Mouse (Mus musculus): ENCODE results near the gene Pknox1.
A peak's percentile ranks its signal among the peaks of the same experiment; 100 is the strongest.
"Not testable (repeated sequence)": the region's sequence is repeated elsewhere in the genome, so short reads cannot be mapped to it uniquely, and the experiment has no call there.

The Pknox1 gene

DNA sequence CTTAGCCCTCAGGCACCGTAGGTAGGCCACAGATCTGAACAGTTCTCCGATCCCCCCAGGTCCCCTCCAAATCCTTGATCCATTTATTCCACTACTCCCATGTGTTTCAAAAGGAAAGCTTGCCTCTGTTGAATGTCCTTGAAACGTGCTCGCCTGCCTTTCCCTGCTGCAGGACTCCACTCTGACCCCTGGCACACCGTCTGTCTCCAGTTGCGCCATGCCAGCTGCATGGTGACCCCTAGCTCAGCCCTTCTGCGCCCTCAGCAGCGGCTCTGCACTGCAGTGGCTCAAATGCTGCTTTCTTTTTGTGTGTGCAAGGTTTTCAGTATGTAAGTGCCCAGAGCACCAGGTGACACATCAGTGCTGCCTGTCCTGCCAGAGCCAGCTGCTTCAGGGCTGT lies 34.1 kb downstream of the Pknox1 start:
- no peak for DNase-seq

DNA sequence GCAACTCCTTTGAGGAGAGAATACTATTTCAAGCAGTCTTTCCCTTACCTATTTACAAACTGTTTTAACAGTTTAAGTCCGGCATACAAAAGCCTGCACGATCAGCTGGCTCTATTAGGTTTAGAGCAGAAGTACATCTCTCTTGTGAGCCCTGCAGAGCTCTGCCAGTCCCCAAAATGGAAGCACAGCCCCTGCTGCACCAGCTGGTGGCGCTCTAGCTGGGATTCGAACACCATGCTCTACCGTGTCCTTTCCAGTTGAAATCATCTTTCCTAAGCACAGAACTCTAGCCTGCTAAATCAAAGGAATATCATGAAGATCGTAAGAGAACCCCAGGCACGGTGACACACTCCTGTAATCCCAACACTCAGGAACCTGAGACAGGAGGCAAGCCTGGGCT lies 41.9 kb downstream of the Pknox1 start:
- DNase-seq, result no peak

DNA sequence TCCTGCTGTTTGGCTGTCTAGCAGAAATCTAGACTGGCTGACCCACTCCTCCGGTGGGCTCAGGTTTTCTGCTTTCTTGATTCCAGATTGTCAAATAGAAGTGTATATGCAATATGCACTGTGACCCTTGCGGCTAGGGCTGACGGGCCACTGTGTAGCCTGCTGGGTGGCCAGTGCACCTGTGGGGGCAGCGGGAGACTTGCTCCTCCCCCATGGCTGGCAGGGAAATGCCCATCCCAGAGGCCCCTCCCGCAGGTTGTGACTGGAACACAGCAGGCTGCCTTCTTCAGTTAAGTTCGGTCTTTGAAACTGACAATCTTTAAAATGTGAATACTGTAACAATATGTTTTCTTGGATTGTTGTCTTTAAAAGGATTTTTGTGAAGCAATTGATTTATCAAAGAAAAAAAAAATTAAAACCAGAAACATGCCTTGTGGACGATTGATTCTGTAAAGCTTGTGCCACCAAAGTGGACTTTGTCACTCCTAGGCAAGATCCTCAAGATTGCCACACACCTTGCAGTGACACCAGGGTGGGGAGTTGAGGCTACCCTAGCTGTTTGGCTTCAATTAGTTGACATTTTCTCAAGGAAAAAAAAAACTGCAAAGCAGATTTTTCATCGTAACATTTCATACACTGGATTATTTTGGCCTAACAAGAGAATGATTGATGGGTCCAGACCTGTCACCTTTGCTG lies 42.9 kb downstream of the Pknox1 start:
- no peak for DNase-seq

DNA sequence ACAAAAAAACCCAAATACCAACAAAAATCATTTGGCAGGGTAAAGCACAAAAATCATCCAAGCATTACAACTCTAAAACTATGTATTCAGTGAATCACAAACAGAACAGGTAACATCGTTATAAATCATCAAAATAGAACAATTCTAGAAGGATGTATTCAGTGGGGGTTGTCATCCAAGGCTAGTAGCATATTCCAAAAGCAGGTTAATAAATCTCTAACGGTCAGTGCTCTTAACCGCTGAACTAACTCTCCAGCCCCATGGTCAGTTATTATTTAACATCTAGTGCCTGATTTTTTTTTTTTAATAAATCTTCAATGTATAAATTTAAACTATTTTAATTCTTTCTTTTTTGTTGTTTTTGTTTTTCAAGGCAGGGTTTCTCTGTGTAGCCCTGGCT lies 44.6 kb downstream of the Pknox1 start:
- not testable (repeated sequence) for DNase-seq

DNA sequence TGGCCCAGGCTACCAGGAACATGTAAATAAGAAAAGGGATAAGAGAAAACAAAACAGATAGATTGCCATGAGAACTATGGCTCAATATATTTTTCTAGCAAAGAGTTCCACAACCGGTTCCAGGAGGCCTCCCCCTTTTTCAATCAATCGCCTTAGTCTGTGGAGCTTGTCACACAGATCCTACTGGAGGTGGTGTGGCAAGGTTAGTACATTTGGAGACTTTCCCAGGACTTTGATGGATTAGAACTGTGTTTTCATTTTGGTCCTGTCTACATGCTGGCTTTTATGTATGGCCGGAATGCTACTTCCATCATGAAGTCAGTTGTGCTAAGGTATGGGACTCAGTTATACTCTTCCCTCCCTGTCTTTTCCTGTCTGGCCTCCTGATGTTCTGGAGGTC lies 45.4 kb downstream of the Pknox1 start:
- no peak for DNase-seq

DNA sequence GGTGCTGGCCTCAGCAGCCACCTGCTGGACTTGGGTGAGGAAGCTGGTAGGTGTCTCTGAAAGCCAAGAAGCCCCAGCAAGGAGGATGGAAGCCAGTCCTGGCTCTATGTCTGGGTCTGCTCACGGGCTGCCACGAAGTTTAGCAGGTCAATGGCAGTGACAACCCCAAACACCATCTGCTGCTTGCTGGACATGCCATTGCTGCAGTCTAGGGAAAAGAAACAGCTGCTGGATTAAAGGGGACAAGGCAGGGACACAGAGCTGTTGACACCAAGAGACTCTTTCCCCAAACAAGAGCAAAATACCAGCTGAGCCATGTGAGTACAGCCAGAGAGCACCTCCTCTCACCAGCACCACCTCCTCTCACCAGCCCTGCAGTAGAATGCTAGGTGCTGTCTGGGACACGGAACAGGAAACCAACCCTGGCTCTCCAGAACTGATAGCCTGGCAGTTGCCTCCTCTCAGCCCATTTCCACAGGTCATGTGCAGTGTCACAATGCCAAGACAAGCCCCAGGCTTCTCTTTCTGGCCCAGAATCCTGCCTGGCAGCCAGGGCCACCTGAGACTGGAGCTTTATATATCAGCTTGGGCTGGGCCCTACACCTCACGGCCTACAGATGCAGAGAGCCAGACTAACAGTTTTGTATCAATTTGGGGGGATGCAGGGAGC lies 48.7 kb downstream of the Pknox1 start:
- DNase-seq, result peak; percentile 45 to 48

DNA sequence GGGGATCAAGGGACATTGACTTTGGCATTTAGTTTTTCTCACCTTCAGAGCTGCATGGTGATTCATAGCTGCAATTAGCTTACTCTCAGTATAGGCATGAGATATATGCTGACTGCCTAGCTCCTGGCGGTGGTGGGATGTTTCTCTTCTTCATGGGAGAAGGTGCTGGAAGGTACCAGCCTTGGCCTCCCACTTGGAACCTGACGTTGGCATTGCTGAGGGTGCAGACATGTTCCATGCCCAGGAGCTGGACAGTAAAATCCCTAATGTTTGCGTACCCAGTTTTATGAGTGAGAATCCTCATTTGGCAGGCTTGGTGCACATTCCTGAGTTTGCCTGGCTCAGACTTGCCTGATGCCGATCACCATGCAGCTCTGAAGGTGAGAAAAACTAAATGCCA lies 58.6 kb downstream of the Pknox1 start:
- DNase-seq, result no peak

DNA sequence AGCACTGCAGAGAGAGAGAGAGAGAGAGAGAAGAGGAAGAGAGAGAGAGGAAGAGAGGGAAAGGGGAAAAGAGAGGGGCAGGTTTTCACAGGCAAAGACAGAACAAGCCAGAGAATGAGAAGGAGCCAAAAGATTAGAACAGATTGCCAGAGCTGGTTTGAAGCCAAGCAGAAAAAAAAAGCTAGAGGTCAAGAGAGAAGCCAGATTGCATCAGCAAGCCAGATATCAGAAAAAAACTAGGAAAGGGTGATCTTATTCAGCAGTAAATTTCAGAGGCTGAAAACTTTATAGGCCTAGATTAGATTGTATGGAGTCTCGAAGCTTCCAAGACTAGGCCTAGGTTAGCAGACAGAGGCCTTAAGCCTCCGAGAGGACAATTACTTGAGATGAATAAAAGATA lies 63.4 kb downstream of the Pknox1 start:
- no peak for DNase-seq

DNA sequence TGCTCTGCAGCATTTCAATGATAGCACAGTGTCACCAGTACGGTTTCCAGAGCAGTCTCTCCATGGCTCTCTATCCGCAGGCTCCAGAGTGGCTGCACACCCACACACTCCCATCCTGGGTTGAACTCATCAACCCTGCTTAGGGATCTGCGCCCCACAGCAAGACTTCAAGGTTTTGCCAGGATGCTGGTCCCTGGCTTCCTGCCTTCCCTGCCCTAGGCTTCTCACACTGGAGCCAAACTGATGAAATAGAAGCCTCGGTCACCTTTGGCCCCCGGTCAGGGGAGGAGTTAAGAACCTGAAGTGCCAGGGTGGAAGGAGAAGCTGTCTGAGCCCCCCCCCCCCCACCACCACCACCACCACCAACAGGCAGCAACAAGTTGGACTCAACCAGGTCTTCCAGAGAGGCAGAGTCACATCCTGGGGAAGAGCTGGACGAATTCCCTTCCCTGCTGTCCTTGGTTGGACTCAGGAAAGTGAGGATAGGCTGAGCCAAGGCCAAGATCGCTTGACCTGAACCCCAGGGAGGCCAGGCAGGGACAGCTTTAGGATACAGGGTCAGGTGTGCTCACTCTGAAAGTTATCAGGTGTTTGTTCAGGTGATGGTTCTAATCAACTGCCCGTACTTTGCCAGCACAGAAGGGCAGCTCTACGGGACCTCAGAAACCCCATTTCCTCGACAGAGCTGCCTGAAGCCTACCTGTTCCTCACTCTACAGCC lies 66.7 kb downstream of the Pknox1 start:
- DNase-seq, result peak in 1 of 2 experiments; percentile 24

DNA sequence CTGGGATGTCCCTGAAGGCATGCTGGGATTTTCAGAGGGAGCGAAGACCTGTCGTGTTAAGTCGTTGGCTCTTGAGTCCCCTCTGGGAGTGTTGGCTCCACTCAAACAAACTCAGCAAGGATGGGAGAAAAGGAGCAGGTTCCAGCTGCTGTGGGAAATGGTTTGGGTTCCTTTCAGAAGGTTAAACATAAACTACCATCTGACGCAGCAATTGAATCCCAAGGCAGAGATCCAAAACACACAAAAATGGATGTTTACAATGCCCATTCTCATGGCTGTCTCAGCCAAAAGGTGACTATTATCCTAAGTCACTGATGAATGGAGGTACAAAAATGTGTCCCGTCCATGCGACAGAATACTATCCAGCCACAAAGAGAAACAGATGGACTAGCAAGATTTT lies 68.5 kb downstream of the Pknox1 start:
- DNase-seq, result no peak

DNA sequence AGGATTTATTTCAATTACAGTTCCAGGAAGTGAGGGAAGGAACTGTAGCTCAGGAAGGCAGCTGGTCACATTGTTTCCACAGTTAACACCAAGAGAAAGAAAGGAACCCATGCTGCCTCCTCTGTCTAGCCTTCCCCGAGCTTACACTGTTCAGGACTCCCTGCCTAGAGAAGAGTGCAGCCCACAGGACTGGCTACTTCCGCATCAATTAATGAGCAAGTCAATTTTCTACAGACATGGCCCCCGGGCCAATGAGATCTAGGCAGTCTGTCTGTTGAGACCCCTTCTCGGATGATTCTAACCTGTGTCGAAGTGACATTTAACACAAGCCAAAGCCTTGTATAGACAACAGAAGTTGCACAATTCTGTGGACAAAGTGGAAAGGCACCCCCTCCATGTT lies 70.4 kb downstream of the Pknox1 start:
- no peak for DNase-seq

DNA sequence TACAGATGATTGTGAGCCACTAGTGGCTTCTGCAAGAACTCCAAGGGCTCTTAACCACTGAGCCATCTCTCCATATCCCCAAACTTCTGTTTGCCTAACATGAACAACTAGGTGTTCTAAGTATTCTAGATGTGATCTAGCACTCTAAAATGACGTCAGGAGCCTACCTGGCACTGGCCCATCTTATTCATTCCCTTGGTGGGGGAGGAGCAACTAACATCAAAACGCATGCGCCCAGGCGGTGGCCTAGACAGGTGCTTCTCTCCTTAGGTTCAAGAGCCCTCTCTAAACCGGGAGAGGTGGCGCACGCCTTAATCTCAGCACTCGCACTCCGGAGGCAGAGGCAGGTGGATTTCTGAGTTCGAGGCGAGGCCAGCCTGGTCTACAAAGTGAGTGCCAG lies 71.2 kb downstream of the Pknox1 start:
- DNase-seq, result no peak

DNA sequence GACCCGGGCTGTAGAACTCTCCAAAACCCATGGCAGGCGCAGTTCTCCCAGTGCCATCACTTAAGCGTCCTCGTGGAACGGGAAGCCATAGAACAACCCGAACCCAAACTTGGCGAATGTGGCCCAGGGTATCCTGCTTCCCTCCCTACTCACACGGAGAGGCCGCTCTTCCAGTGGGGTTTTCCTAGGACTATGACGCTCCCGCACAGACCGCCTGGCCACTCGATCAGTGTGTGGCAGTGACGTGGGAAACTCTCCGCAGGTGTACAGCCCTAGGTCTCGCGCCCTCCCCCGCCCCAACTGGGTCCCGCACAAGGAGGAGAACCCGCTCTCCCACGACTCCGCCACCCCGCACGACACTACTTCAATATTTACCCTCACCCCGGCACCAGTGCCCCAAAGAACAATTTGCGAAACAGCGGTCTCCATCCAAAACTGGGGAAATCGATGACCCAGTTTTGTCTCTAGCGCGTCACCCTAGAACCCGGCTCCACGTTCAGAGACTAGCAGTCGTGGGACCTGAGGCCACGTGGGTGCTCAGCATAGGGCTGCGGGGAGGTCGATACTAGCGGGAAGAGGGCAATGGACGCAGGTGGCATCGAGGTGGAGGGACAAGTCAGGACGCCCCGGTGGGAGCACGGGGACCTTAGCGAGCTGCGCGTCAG lies 71.9 kb downstream of the Pknox1 start:
- no peak for DNase-seq

DNA sequence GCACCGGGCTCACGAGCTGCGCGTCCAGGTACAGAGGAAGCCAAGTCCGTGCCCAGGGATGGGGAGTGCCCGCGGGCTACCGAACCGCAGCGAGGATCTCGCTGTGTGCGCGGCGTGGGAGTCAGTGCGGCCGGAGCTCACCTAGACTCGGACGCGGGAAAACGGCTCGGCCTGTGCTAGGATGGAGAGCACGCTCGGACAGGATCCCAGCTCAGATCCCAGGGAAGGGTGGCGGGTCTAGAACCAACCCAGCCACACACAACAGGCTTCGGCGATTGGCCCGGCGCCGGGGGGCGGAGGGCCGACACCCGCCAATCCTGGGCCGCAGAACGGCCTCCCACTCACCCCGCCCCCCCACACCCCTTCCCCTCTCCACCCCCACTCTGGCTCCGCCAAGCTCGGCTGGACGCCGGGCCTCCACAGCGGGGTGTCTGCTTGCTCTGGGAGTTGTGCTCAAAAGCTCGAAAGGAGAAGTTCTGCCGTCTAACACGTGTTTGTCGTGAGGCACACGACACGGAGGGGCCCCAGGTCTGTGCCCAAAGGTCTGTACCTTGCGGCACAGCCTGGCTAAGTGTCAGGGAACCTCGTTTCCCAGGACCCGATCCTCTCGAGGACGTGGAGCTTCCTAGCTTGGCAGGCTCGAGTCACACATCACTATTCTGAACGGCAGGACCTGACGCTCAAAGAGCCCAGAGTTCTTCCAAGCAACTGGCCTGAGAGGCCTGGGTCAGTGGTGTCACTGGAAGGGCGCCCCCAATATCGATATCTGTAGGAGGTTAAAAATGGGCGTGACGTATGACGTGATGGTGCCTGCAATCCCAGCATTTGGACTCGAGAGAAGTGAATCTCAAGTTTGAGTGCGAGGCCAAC lies 72.6 kb downstream of the Pknox1 start, which contains the start of gene Cbs:
Gene Cbs (minus strand): TSS at position 297 of the 870 bp plus-strand sequence.
- DNase-seq, result peak; percentile 64 to 70

DNA sequence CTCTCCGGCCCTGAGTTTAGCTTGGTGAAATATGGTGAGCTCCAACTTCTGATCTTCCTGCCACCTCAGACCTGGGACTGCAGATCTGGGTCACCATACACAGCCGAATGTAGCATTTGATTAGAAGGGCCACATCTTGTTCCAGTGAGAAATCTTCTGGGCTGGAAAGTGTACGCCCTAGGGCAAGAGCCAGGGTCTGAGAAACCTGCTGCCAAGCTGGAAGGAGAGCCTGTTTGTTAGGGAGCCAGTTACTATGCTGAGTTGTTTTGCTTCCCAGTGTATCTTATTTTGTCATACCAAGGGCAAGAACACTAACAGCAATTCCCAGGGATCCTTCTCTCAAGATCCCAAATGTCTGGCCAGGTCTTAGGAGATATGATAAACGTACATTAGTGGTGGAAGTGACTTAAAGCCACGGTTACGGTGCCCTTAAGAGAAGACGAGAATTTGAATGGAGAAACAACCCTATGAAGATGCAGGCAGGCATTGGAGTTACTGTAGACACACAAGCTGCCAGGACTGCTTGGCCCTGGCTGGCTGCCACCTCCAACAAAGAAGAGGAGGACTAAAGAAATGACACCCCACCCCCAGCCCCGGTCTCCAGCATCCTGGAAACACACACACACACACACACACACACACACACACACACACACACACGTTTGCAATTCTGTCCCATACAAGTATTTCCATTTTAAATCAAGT lies 73.5 kb downstream of the Pknox1 start:
- DNase-seq, result peak; percentile 53 to 68

DNA sequence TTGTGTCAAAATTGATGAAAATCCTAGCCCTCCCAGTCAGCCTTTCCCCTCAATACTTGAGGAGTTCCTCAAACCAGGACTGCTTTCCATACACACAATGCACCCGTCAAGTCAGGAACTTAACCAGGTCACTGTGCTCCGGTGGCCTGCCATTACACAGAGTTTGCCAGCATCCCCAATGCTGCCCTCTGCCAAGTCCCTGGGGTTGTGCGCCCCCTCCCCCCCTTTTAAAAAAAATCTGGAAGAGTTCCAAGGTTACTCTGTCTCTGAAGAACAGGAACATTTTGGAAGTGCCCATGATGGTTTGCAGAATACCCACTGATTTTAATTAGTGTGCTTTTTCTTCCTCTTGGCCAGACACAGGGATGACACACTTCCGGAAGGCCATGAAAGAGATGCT lies 75.1 kb downstream of the Pknox1 start:
- no peak for DNase-seq

DNA sequence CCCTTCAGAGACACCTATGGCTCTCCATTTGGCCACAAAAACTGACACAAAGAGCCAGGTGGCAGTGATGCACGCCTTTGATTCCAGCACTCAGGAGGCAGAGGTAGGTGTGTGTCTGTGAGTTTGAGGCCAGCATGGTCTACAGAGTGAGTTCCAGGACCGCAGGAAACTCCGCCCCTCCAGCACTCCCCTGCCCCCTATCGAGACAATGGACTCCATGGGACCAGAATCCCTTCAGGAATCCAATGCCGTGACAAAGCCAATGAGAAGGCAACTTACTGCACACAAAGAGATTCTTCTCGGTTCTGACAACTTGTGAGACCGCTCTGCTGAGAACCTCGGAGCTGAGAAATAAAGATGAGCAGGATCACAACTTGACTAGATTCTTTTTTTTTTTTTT lies 77.8 kb downstream of the Pknox1 start:
- no peak for DNase-seq

DNA sequence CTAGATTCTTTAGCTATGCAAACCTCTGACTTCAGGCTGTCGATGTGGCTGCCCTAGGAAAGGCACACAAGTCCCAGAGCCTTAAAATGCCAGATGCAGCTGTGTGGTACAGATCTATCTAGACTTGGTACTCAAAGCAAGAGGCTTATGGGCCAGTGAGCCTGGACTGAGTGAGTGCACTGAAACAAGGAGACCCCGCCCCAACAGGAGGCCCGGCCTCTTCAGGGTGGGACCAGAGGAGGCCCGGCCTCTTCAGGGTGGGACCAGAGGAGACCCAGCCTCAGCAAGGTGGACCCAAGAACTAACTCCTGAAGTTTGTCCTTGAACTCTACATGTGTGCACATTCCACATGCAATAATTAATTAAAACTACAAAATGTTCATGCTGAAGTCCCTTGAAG lies 78.4 kb downstream of the Pknox1 start:
- no peak for DNase-seq

DNA sequence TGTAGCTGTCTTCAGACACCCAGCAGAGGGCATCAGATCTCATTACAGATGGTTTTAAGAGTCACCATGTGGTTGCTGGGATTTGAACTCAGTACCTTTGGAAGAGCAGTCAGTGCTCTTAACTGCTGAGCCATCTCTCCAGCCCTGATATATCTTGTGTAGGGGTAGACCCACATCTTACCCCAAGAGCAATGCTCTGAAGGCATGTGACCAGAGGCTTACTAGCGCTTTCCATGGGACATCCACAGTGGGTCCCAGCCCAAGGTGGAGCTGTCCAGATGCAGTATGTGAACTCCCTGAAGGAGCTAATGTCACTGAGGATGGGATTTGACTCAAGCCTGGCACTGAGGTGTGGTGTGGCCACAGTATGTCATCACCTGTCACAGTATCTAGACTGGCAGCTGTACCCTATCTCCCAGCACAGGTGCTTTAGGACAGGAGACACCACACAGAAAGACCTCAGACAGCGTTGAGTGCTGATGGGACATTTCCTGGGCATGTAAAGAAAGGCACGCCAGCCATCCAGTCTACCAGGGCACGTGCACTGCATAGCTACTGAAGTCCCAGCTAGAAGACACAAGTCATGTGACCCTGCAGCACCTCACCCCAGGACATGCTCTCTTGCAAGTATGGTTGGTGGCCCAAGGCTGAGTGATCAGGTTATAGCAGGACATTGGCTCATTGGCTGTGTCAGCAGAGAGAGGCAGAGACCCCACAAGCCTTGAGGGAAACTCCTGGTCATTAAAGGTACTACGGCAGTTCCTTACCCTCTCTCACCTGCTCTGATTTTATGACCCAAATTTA lies 81.9 kb downstream of the Pknox1 start:
- DNase-seq, result no peak

DNA sequence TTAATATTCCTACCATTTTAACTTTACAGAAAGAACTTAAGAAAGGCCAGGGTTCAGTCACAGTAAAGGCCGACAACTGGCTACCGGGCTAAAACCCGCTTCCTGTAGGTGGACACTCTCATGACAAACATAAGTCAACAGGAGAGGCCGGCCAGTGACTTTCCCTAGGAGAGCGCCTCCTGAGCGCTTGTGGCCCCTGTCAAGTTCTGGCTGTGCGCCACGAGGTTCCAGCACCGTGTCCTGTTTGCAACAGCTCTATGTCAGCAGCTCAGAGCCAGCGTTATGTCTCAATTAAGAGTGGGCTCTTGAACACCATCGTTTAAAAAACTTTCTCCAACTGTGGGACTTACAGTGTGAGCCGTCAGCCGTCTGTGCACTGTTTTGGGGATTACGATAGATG lies 87.6 kb downstream of the Pknox1 start:
- peak in 1 of 2 experiments; percentile 22 for DNase-seq

DNA sequence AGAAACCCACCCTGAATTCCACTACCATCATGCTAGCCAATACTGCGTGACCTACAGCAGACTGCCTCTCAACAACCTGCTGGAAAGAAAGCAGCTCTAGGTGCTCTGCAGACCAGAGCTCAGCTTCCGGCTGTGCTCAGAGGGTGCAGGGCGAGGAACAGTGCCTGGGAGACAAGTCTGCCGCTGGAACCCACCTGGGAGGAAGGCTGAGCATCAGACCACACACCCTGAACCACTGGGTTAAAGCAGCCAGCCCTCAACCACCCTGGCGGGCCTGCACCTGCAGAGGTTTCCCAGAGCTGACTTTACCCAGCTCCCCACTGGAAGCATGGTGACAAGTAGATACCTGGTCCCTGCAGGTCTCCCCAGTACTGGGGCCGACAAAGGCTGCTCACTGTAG lies 88.7 kb downstream of the Pknox1 start:
- no peak for DNase-seq
